Mouse (Mus musculus) hindbrain, postnatal 0 days (tissue): ENCODE results near the gene Thap11. TPM values are rescaled to one million over a fixed set of nuclear protein-coding genes. Genes with fewer than 3 reads are reported as not detected.

Experiments used
- ATAC-seq: fragments of 200-750 bp; cut with Nextera tagmentation; 2 replicates; pipeline ENCODE4 v1.8.0; 2017; ENCODE audit warnings: mild to moderate bottlenecking, moderate TSS enrichment, moderate library complexity
- DNase-seq: peaks from one replicate; pipeline ENCODE4 v3.0.0-alpha.2; 2015; ENCODE audit warnings: low spot score
- H3K27ac ChIP-seq: fragments of 300-500 bp; sonication (generic); 2 replicates; pipeline ENCODE4 v1.5.1; 2014; ENCODE audit warnings: mild to moderate bottlenecking
- H3K27me3 ChIP-seq: fragments of 300-500 bp; sonication (generic); 2 replicates; pipeline ENCODE4 v1.6.1; 2014; ENCODE audit warnings: low read length, mixed read lengths; ENCODE audit not compliant: insufficient read depth
- H3K36me3 ChIP-seq: fragments of 300-500 bp; sonication (generic); 2 replicates; pipeline ENCODE4 v1.6.1; 2014; ENCODE audit warnings: low read length, mixed read lengths; ENCODE audit not compliant: insufficient read depth
- H3K4me1 ChIP-seq: fragments of 300-500 bp; sonication (generic); 2 replicates; pipeline ENCODE4 v1.6.1; 2014; ENCODE audit warnings: antibody characterized with exemption, low read length, mixed read lengths; ENCODE audit not compliant: insufficient read depth
- H3K4me2 ChIP-seq: fragments of 300-500 bp; sonication (generic); 2 replicates; pipeline ENCODE4 v1.6.1; 2014; ENCODE audit warnings: low read depth, mild to moderate bottlenecking, low read length, moderate library complexity, mixed read lengths
- H3K4me3 ChIP-seq: fragments of 300-500 bp; sonication (generic); 2 replicates; pipeline ENCODE4 v1.5.1; 2014; ENCODE audit warnings: low read length
- H3K9ac ChIP-seq: fragments of 300-500 bp; sonication (generic); replicated peaks from 2 replicates; pipeline ENCODE4 v1.6.1; 2014; ENCODE audit warnings: mild to moderate bottlenecking, low read length, moderate library complexity, mixed read lengths
- H3K9me3 ChIP-seq: fragments of 300-500 bp; sonication (generic); 2 replicates; pipeline ENCODE4 v1.6.1; 2016; ENCODE audit warnings: low read length, mixed read lengths
- CTCF ChIP-seq: IDR thresholded peaks from 2 replicates; pipeline ENCODE4 v1.5.1; 2016; ENCODE audit warnings: antibody characterized with exemption, control low read depth, low read depth
- WGBS: fragments of 180-500 bp; shearing (Covaris S2); extraction: QIAGEN DNeasy Blood & Tissue Kit; methylation state at CpG from one replicate; pipeline ENCODE4 v1.1.7; 2014; 5-methylcytosine and 5-hydroxymethylcytosine counted together
- polyA plus RNA-seq: library from polyadenylated mRNA; unstranded; fragments of >200 nt; fragmentation: Nextera tagmentation; extraction: Ambion mirVana; gene quantifications from 2 replicates; pipeline ENCODE4 v1.2.1, GENCODE M21; 2015
- total RNA-seq: library from RNA; depleted of rRNA; stranded (reverse); fragments of >200 nt; gene quantifications from 2 replicates; pipeline ENCODE4 v1.2.3, GENCODE M21; 2014

Gene Thap11
- total and polyA plus RNA-seq, 2 experiments from 2014 or later = 44.9 to 86.9 TPM

GRCm38 (mm10) chr8:105874301-105874700 is 19.4 kb downstream of the Thap11 start:
- Histone ChIP-seq H3K9ac (no peak overlapping the region), H3K36me3 (peaks cover 47% of the 10 kb centered on the region), H3K9me3 (no peaks in the 10 kb centered on the region), H3K4me1 (no peaks in the 10 kb centered on the region), H3K27me3 (no peaks in the 10 kb centered on the region), H3K27ac (peak overlapping the region; percentile 22; the same call in 1 of the 2 replicates), H3K4me3 (no peak overlapping the region), H3K4me2 (no peak overlapping the region)
- TF ChIP-seq CTCF = no peak
- WGBS = 82% methylated on average over 6 of the region's 6 CpGs
- ATAC-seq = no peak
- DNase-seq = no peak

- peaks cover 51% of the 10 kb centered on the region for H3K36me3 ChIP-seq
- H3K27ac ChIP-seq = peak within 1 kb of the TSS; percentile 78
- DNase-seq (peak; percentile 89), ATAC-seq (peak; percentile 88)
- peak within 1 kb of the TSS; percentile 87 for H3K9ac ChIP-seq
- H3K4me2 ChIP-seq = peak within 1 kb of the TSS; percentile 69
- no peaks in the 10 kb centered on the region for H3K27me3 ChIP-seq
- WGBS = under 1% methylated on average over 45 of the region's 45 CpGs
- H3K9me3 ChIP-seq = no peaks in the 10 kb centered on the region
- TF ChIP-seq CTCF = no peak
- H3K4me1 ChIP-seq = peaks cover 11% of the 10 kb centered on the region
- peak within 1 kb of the TSS; percentile 95 for H3K4me3 ChIP-seq
These were observed 26.0 kb downstream of the Thap11 start, which contains the start of gene Edc4 for GRCm38 (mm10) chr8:105880754-105881520. Gene Edc4, plus strand, starts transcription at chr8:105880881.

- peaks cover 70% of the 10 kb centered on the region for H3K36me3 ChIP-seq
- H3K9me3 ChIP-seq = no peaks in the 10 kb centered on the region
- DNase-seq (no peak), ATAC-seq (no peak)
- no peak for TF ChIP-seq CTCF
- no peak overlapping the region for H3K4me2 ChIP-seq
- no peaks in the 10 kb centered on the region for H3K27me3 ChIP-seq
- no peak overlapping the region for H3K9ac ChIP-seq
- H3K27ac ChIP-seq = no peak overlapping the region
- 85% methylated on average over 12 of the region's 12 CpGs for WGBS
- H3K4me1 ChIP-seq = no peaks in the 10 kb centered on the region
- H3K4me3 ChIP-seq = no peak overlapping the region
These were observed 35.0 kb downstream of the Thap11 start for GRCm38 (mm10) chr8:105889756-105890465.

GRCm38 (mm10) chr8:105890870-105891269 is 35.9 kb downstream of the Thap11 start:
- H3K4me2 ChIP-seq = no peak overlapping the region
- peaks cover 60% of the 10 kb centered on the region for H3K36me3 ChIP-seq
- no peaks in the 10 kb centered on the region for H3K4me1 ChIP-seq
- no peak for DNase-seq
- H3K27me3 ChIP-seq = no peaks in the 10 kb centered on the region
- no peak overlapping the region for H3K27ac ChIP-seq
- no peak for ATAC-seq
- TF ChIP-seq CTCF = no peak
- H3K4me3 ChIP-seq = no peak overlapping the region
- WGBS = 72% methylated on average over 6 of the region's 6 CpGs
- H3K9me3 ChIP-seq = no peaks in the 10 kb centered on the region
- H3K9ac ChIP-seq = no peak overlapping the region

GRCm38 (mm10) chr8:105892432-105892831 is 37.5 kb downstream of the Thap11 start:
- ATAC-seq = peak; percentile 31; the same call in 1 of the 2 replicates
- H3K4me1 ChIP-seq = no peaks in the 10 kb centered on the region
- peaks cover 45% of the 10 kb centered on the region for H3K36me3 ChIP-seq
- no peaks in the 10 kb centered on the region for H3K9me3 ChIP-seq
- DNase-seq = peak; percentile 26
- WGBS = 80% methylated on average over 6 of the region's 6 CpGs
- no peak overlapping the region for H3K9ac ChIP-seq
- H3K4me2 ChIP-seq = no peak overlapping the region
- no peak overlapping the region for H3K27ac ChIP-seq
- TF ChIP-seq CTCF = peak; percentile 64
- no peaks in the 10 kb centered on the region for H3K27me3 ChIP-seq
- no peak overlapping the region for H3K4me3 ChIP-seq

- DNase-seq (peak; percentile 90), ATAC-seq (peak; percentile 91)
- Histone ChIP-seq H3K27me3 (no peaks in the 10 kb centered on the region), H3K9me3 (no peaks in the 10 kb centered on the region), H3K36me3 (peaks cover 36% of the 10 kb centered on the region), H3K4me3 (no peak within 1 kb of the TSS), H3K4me1 (no peaks in the 10 kb centered on the region), H3K9ac (no peak within 1 kb of the TSS; the same call in 1 of the 2 replicates), H3K4me2 (no peak within 1 kb of the TSS; the same call in 1 of the 2 replicates), H3K27ac (no peak within 1 kb of the TSS)
- 7% methylated on average over 11 of the region's 11 CpGs for WGBS
- peak; percentile 33; the same call in 1 of the 2 replicates for TF ChIP-seq CTCF
These were observed 38.4 kb downstream of the Thap11 start, which contains the start of gene Nrn1l for GRCm38 (mm10) chr8:105893339-105893738. Gene Nrn1l, plus strand, starts transcription at chr8:105893567.
